In genomic region chr1:152407021-152407946, GRCm38 (mm10) we compare ENCODE assay signal across 10 mouse cellular contexts. TPM values are rescaled to one million over a fixed set of nuclear protein-coding genes. Genes with fewer than 3 reads are reported as not detected.
A peak's percentile ranks its signal among the peaks of the same experiment; 100 is the strongest.
DNase-seq lines count a peak whose midpoint lies in the region; ATAC-seq and TF ChIP-seq lines count a peak whose summit lies in the region.
"Had no signal": no experiment of that assay in that cellular context is flagged by ENCODE, and none has a peak within 500 bp of the region (broad histone marks: within the 10 kb centered on the region; RNA-seq: fewer than 3 reads in every experiment).

No protein-coding gene starts in this region.

- no peaks in the 10 kb centered on the region; the same call in 1 of the 2 replicates for H3K4me1 ChIP-seq in heart, adult 2 months (ENCODE audit: control insufficient read depth, insufficient read depth, low read length)
- 0 out of 2 replicates have a peak, but pooled peaks cover 3% of the 10 kb centered on the region for H3K4me1 ChIP-seq in stomach, embryonic 14.5 days (ENCODE audit: control insufficient read depth, insufficient read depth, low read length)
- H3K4me1 ChIP-seq in stomach, postnatal 0 days (replicated peaks; ENCODE audit: control insufficient read depth, insufficient read depth), result no peaks in the 10 kb centered on the region
- H3K4me1 ChIP-seq in limb, embryonic 14.5 days (ENCODE audit: control insufficient read depth, insufficient read depth, low read length), result 0 out of 2 replicates have a peak, but pooled peaks cover 5% of the 10 kb centered on the region

- H3K27me3 ChIP-seq in heart, adult 2 months (ENCODE audit: control insufficient read depth, insufficient read depth, low read length), result no peaks in the 10 kb centered on the region
- no peaks in the 10 kb centered on the region for H3K27me3 ChIP-seq in stomach, embryonic 14.5 days (ENCODE audit: control insufficient read depth, insufficient read depth, low read length)
- H3K27me3 ChIP-seq in stomach, postnatal 0 days (ENCODE audit: control insufficient read depth, insufficient read depth, low read length), result no peaks in the 10 kb centered on the region
- H3K27me3 ChIP-seq in limb, embryonic 14.5 days (ENCODE audit: control insufficient read depth, insufficient read depth, low read length), result no peaks in the 10 kb centered on the region

- no peak for TF ChIP-seq CTCF in heart, adult 2 months (IDR thresholded peaks at IDR 0.05)
- no peak for TF ChIP-seq CTCF in stomach, postnatal 0 days (IDR thresholded peaks at IDR 0.05; ENCODE audit: low read depth)

- H3K27ac ChIP-seq in heart, adult 2 months, result no peak overlapping the region
- no peak overlapping the region for H3K27ac ChIP-seq in stomach, embryonic 14.5 days (ENCODE audit: low read length)
- H3K27ac ChIP-seq in stomach, postnatal 0 days (replicated peaks), result no peak overlapping the region
- peak overlapping the region; percentile 2; the same call in 1 of the 2 replicates for H3K27ac ChIP-seq in limb, embryonic 14.5 days (replicated peaks; ENCODE audit: low read depth, low read length)

- no peaks in the 10 kb centered on the region for H3K79me2 ChIP-seq in heart, adult 2 months (replicated peaks; ENCODE audit: control insufficient read depth, insufficient read depth, low read length)

- peaks cover 2% of the 10 kb centered on the region; the same call in 1 of the 2 replicates for H3K9me3 ChIP-seq in stomach, embryonic 14.5 days (ENCODE audit: control insufficient read depth, low read depth, low read length)
- 0 out of 2 replicates have a peak, but pooled peaks cover under 1% of the 10 kb centered on the region for H3K9me3 ChIP-seq in stomach, postnatal 0 days (ENCODE audit: control insufficient read depth, low read length)
- H3K9me3 ChIP-seq in limb, embryonic 14.5 days (ENCODE audit: control insufficient read depth, low read length), result 0 out of 2 replicates have a peak, but pooled peaks cover 3% of the 10 kb centered on the region

- TF ChIP-seq POLR2A in heart, adult 2 months (IDR thresholded peaks at IDR 0.05; ENCODE audit: insufficient read depth, low read depth, low read length), result no peak
- TF ChIP-seq POLR2A in limb, embryonic 14.5 days (IDR thresholded peaks at IDR 0.05; ENCODE audit: borderline replicate concordance, extremely low read depth, insufficient read depth, insufficient read length), result no peak

- no peaks in the 10 kb centered on the region for H3K36me3 ChIP-seq in heart, adult 2 months (ENCODE audit: control insufficient read depth, insufficient read depth, low read length)
- H3K36me3 ChIP-seq in stomach, embryonic 14.5 days (ENCODE audit: control insufficient read depth, insufficient read depth, low read length), result no peaks in the 10 kb centered on the region
- no peaks in the 10 kb centered on the region for H3K36me3 ChIP-seq in stomach, postnatal 0 days (ENCODE audit: control insufficient read depth, insufficient read depth, low read length)
- H3K36me3 ChIP-seq in limb, embryonic 14.5 days (ENCODE audit: control insufficient read depth, insufficient read depth, low read length), result no peaks in the 10 kb centered on the region

- peak overlapping the region; percentile 31 for H3K4me2 ChIP-seq in stomach, embryonic 14.5 days (replicated peaks; ENCODE audit: low read depth, low read length)
- no peak overlapping the region for H3K4me2 ChIP-seq in stomach, postnatal 0 days (replicated peaks; ENCODE audit: low read depth)
- H3K4me2 ChIP-seq in limb, embryonic 14.5 days (replicated peaks; ENCODE audit: low read depth, low read length, severe bottlenecking), result peak overlapping the region; percentile 33

- intact Hi-C loops in heart, adult 2 months (cut with DNase I), result no loop called here
- intact Hi-C loops in gastrocnemius, postnatal 36 days (cut with DNase I), result no loop called here

- TF ChIP-seq EP300 in heart, adult 2 months (IDR thresholded peaks at IDR 0.05; ENCODE audit: insufficient read depth, low read depth, low read length), result no peak
- no peak for TF ChIP-seq EP300 in stomach, postnatal 0 days (optimal IDR thresholded peaks at IDR 0.05)

- no peak overlapping the region for H3K4me3 ChIP-seq in heart, adult 2 months
- no peak overlapping the region for H3K4me3 ChIP-seq in stomach, embryonic 14.5 days (ENCODE audit: low read depth, low read length)
- H3K4me3 ChIP-seq in stomach, postnatal 0 days (ENCODE audit: low read depth, low read length), result no peak overlapping the region
- H3K4me3 ChIP-seq in limb, embryonic 14.5 days (replicated peaks; ENCODE audit: low read length), result peak overlapping the region; percentile 12; the same call in 1 of the 2 replicates

- ATAC-seq in stomach, embryonic 14.5 days (ENCODE audit: insufficient number of reproducible peaks, insufficient read depth, low FRiP score, low read depth), result no peak
- no peak for ATAC-seq in stomach, postnatal 0 days (ENCODE audit: low FRiP score, low TSS enrichment)
- ATAC-seq in limb, embryonic 14.5 days (ENCODE audit: low FRiP score, low read depth), result peak; percentile 23; the same call in 1 of the 2 replicates
- ATAC-seq: lung, postnatal 0 days had no signal

- DNase-seq in heart, adult 11 months, result peak; percentile 72
- no peak for DNase-seq in heart, adult 2 months
- DNase-seq in stomach, postnatal 0 days (ENCODE audit: low spot score), result no peak
- peak; percentile 21 for DNase-seq in limb, embryonic 14.5 days (ENCODE audit: low spot score)
- DNase-seq in urinary bladder, postnatal 10 days (ENCODE audit: low spot score), result no peak
- no peak for DNase-seq in left cerebral cortex, adult 9 months (ENCODE audit: low spot score in 2 of 2)
- no peak for DNase-seq in gastrocnemius, postnatal 36 days
- DNase-seq: thymus, postnatal 4 days had no signal

- no peak overlapping the region for H3K9ac ChIP-seq in heart, adult 2 months (ENCODE audit: low read depth, low read length)
- H3K9ac ChIP-seq in stomach, embryonic 14.5 days (replicated peaks; ENCODE audit: low read depth, low read length), result 0 out of 2 replicates have a peak overlapping the region, but pooled peaks have one; percentile 25
- no peak overlapping the region for H3K9ac ChIP-seq in stomach, postnatal 0 days (ENCODE audit: low read length)
- no peak overlapping the region for H3K9ac ChIP-seq in limb, embryonic 14.5 days (ENCODE audit: low read depth, low read length, severe bottlenecking)

- 46% methylated on average over 22 of the region's 22 CpGs for WGBS in heart, adult 2 months
- 41% methylated on average over 22 of the region's 22 CpGs for WGBS in stomach, embryonic 14.5 days
- 47% methylated on average over 22 of the region's 22 CpGs for WGBS in stomach, postnatal 0 days
- WGBS in limb, embryonic 14.5 days, result 32% methylated on average over 22 of the region's 22 CpGs

RNA-seq across cellular contexts. Expression of gene Colgalt2, which starts 7.7 kb away (rescaled TPM):
- 1 to 10 TPM; 3.3 to 4.1 TPM for total RNA-seq in heart, adult 2 months (2021)
- 5.3 and 7.0 TPM in 2 replicates for polyA plus RNA-seq in heart, adult 2 months (2012; rRNA removed)
- polyA plus RNA-seq in stomach, embryonic 14.5 days (2014; fragmentation: Nextera tagmentation; extraction: Ambion mirVana), result 2.1 and 2.2 TPM in 2 replicates
- polyA plus RNA-seq in stomach, postnatal 0 days (2015; fragmentation: Nextera tagmentation; extraction: Ambion mirVana), result 0.47 and 0.50 TPM in 2 replicates
- polyA plus RNA-seq in limb, embryonic 14.5 days (2012; rRNA removed), result 16.3 and 16.7 TPM in 2 replicates
- 7.5 and 8.1 TPM in 2 replicates for polyA plus RNA-seq in limb, embryonic 14.5 days (2014; fragmentation: Nextera tagmentation; extraction: Ambion mirVana)
- total RNA-seq in gastrocnemius, postnatal 36 days (2021), result 1 to 10 TPM; 2.0 to 2.2 TPM

RNA-seq across cellular contexts. Expression of gene Tsen15, which starts 20.8 kb away (rescaled TPM):
- total RNA-seq in heart, adult 2 months (2021), result 10 to 100 TPM; 19.3 to 21.0 TPM
- polyA plus RNA-seq in heart, adult 2 months (2012; rRNA removed), result 14.4 and 24.8 TPM in 2 replicates
- polyA plus RNA-seq in stomach, embryonic 14.5 days (2014; fragmentation: Nextera tagmentation; extraction: Ambion mirVana), result 82.8 and 87.7 TPM in 2 replicates
- polyA plus RNA-seq in stomach, postnatal 0 days (2015; fragmentation: Nextera tagmentation; extraction: Ambion mirVana), result 26.4 and 27.6 TPM in 2 replicates
- 58.2 and 66.3 TPM in 2 replicates for polyA plus RNA-seq in limb, embryonic 14.5 days (2012; rRNA removed)
- polyA plus RNA-seq in limb, embryonic 14.5 days (2014; fragmentation: Nextera tagmentation; extraction: Ambion mirVana), result 84.2 and 85.0 TPM in 2 replicates
- 10 to 100 TPM; 11.9 to 13.7 TPM for total RNA-seq in gastrocnemius, postnatal 36 days (2021)

Comparison
In these comparisons a context has a peak if more than half of its experiments do, and no peak if none do; other contexts are left out.
1. DNase-seq: peak in heart, adult 11 months (single experiment) and limb, embryonic 14.5 days (single experiment); none in heart, adult 2 months (0 of 2), stomach, postnatal 0 days (single experiment), urinary bladder, postnatal 10 days (single experiment), left cerebral cortex, adult 9 months (0 of 2) and gastrocnemius, postnatal 36 days (0 of 2).